Mouse (Mus musculus): ENCODE data around the gene Ehd2.

GRCm38 (mm10) chr7:15938621-15939020, 28.7 kb downstream of the Ehd2 start:
- TF ChIP-seq GATA1 (IDR thresholded peaks at IDR 0.05; ENCODE audit: low read length) = no peak
- TF ChIP-seq TAL1 (IDR thresholded peaks at IDR 0.05; ENCODE audit: low read length) = no peak

Data from erythroblast, embryonic 14.5 days (primary cell).